Mouse (Mus musculus) forebrain, embryonic 15.5 days (tissue): Measurements from ENCODE around the gene Zmynd8. TPM values are rescaled to one million over a fixed set of nuclear protein-coding genes. Genes with fewer than 3 reads are reported as not detected.

Source experiments
- ATAC-seq: fragments of 200-750 bp; cut with Nextera tagmentation; replicated peaks from 2 replicates; pipeline ENCODE4 v1.8.0; 2017; ENCODE audit warnings: mild to moderate bottlenecking, moderate TSS enrichment, moderate library complexity
- H3K27ac ChIP-seq: fragments of 300-500 bp; sonication (generic); replicated peaks from 2 replicates; pipeline ENCODE4 v1.5.1; 2015; ENCODE audit warnings: mild to moderate bottlenecking, inconsistent platforms
- H3K27me3 ChIP-seq: fragments of 300-500 bp; sonication (generic); 2 replicates; pipeline ENCODE4 v1.6.1; 2015; ENCODE audit warnings: inconsistent platforms
- H3K36me3 ChIP-seq: fragments of 300-500 bp; sonication (generic); 2 replicates; pipeline ENCODE4 v1.6.1; 2015; ENCODE audit warnings: mild to moderate bottlenecking, inconsistent platforms
- H3K4me1 ChIP-seq: fragments of 300-500 bp; sonication (generic); 2 replicates; pipeline ENCODE4 v1.6.1; 2015; ENCODE audit warnings: inconsistent platforms
- H3K4me2 ChIP-seq: fragments of 300-500 bp; sonication (generic); replicated peaks from 2 replicates; pipeline ENCODE4 v1.6.1; 2015; ENCODE audit warnings: mild to moderate bottlenecking, inconsistent platforms
- H3K4me3 ChIP-seq: fragments of 300-500 bp; sonication (generic); 2 replicates; pipeline ENCODE4 v1.5.1; 2015; ENCODE audit warnings: mild to moderate bottlenecking, inconsistent platforms
- H3K9ac ChIP-seq: fragments of 300-500 bp; sonication (generic); replicated peaks from 2 replicates; pipeline ENCODE4 v1.6.1; 2015; ENCODE audit warnings: mild to moderate bottlenecking, inconsistent platforms
- H3K9me3 ChIP-seq: fragments of 300-500 bp; sonication (generic); 2 replicates; pipeline ENCODE4 v1.6.1; 2016; ENCODE audit warnings: inconsistent platforms
- whole genome bisulfite sequencing: fragments of 180-500 bp; shearing (Covaris S2); methylation state at CpG from one replicate; pipeline ENCODE4 v1.1.7; 2015; ENCODE audit warnings: mixed read lengths; 5-methylcytosine and 5-hydroxymethylcytosine counted together
- polyA plus RNA-seq: library from polyadenylated mRNA; unstranded; fragments of >200 nt; fragmentation: Nextera tagmentation; extraction: Ambion mirVana; gene quantifications from 2 replicates; pipeline ENCODE4 v1.2.1, GENCODE M21; 2015

Zmynd8 gene
- polyA plus RNA-seq, 1 experiment from 2014 or later = 81.0 TPM

GRCm38 (mm10) chr2:165838606-165839316 lies 60.1 kb downstream of the Zmynd8 start:
- no peaks in the 10 kb centered on the region for H3K9me3 ChIP-seq
- no peak overlapping the region for H3K4me2 ChIP-seq
- ATAC-seq = peak; percentile 63
- WGBS = 54% methylated on average over 23 of the region's 23 CpGs
- H3K9ac ChIP-seq = no peak overlapping the region
- peak overlapping the region; percentile 74 for H3K27ac ChIP-seq
- no peak overlapping the region for H3K4me3 ChIP-seq
- peaks cover 18% of the 10 kb centered on the region for H3K4me1 ChIP-seq
- peaks cover 58% of the 10 kb centered on the region for H3K36me3 ChIP-seq
- H3K27me3 ChIP-seq = no peaks in the 10 kb centered on the region

- Histone ChIP-seq H3K27ac (no peak overlapping the region), H3K4me1 (peaks cover 26% of the 10 kb centered on the region), H3K9ac (no peak overlapping the region), H3K36me3 (peaks cover 51% of the 10 kb centered on the region), H3K9me3 (no peaks in the 10 kb centered on the region), H3K4me3 (no peak overlapping the region), H3K27me3 (no peaks in the 10 kb centered on the region), H3K4me2 (no peak overlapping the region)
- WGBS = 90% methylated on average over 13 of the region's 13 CpGs
- no peak for ATAC-seq
These were observed 64.2 kb downstream of the Zmynd8 start for GRCm38 (mm10) chr2:165834601-165835000.

GRCm38 (mm10) chr2:165833468-165833867 lies 65.3 kb downstream of the Zmynd8 start:
- H3K9me3 ChIP-seq = no peaks in the 10 kb centered on the region
- H3K4me1 ChIP-seq = peaks cover 25% of the 10 kb centered on the region
- peaks cover 48% of the 10 kb centered on the region for H3K36me3 ChIP-seq
- ATAC-seq = no peak
- no peak overlapping the region for H3K9ac ChIP-seq
- no peak overlapping the region for H3K4me2 ChIP-seq
- no peaks in the 10 kb centered on the region for H3K27me3 ChIP-seq
- H3K4me3 ChIP-seq = no peak overlapping the region
- WGBS = 59% methylated on average over 9 of the region's 9 CpGs
- H3K27ac ChIP-seq = no peak overlapping the region

- Histone ChIP-seq H3K27me3 (no peaks in the 10 kb centered on the region), H3K4me2 (no peak overlapping the region), H3K4me1 (peaks cover 24% of the 10 kb centered on the region), H3K4me3 (no peak overlapping the region), H3K36me3 (peaks cover 47% of the 10 kb centered on the region), H3K9me3 (no peaks in the 10 kb centered on the region), H3K9ac (no peak overlapping the region), H3K27ac (peak overlapping the region; percentile 70)
- WGBS = 84% methylated on average over 9 of the region's 9 CpGs
- ATAC-seq = no peak
These were observed 66.1 kb downstream of the Zmynd8 start for GRCm38 (mm10) chr2:165832720-165833119.

GRCm38 (mm10) chr2:165832295-165832694 lies 66.5 kb downstream of the Zmynd8 start:
- H3K27ac ChIP-seq = peak overlapping the region; percentile 70
- peaks cover 49% of the 10 kb centered on the region for H3K36me3 ChIP-seq
- 54% methylated on average over 9 of the region's 9 CpGs for WGBS
- H3K4me3 ChIP-seq = no peak overlapping the region
- no peaks in the 10 kb centered on the region for H3K9me3 ChIP-seq
- H3K9ac ChIP-seq = no peak overlapping the region
- H3K4me2 ChIP-seq = no peak overlapping the region
- no peaks in the 10 kb centered on the region for H3K27me3 ChIP-seq
- ATAC-seq = no peak
- H3K4me1 ChIP-seq = peaks cover 24% of the 10 kb centered on the region

- Histone ChIP-seq H3K9ac (no peak overlapping the region), H3K27me3 (no peaks in the 10 kb centered on the region), H3K4me3 (no peak overlapping the region), H3K9me3 (no peaks in the 10 kb centered on the region), H3K27ac (peak overlapping the region; percentile 70), H3K36me3 (peaks cover 53% of the 10 kb centered on the region), H3K4me1 (peaks cover 24% of the 10 kb centered on the region), H3K4me2 (no peak overlapping the region)
- ATAC-seq = no peak
- WGBS = 82% methylated on average over 8 of the region's 8 CpGs
These were observed 67.1 kb downstream of the Zmynd8 start for GRCm38 (mm10) chr2:165831637-165832289.

GRCm38 (mm10) chr2:165828770-165829169 lies 70.0 kb downstream of the Zmynd8 start:
- peaks cover 24% of the 10 kb centered on the region for H3K4me1 ChIP-seq
- no peaks in the 10 kb centered on the region for H3K9me3 ChIP-seq
- H3K9ac ChIP-seq = no peak overlapping the region
- H3K4me3 ChIP-seq = no peak overlapping the region
- peak overlapping the region; percentile 28; the same call in 1 of the 2 replicates for H3K27ac ChIP-seq
- ATAC-seq = no peak
- H3K27me3 ChIP-seq = no peaks in the 10 kb centered on the region
- H3K4me2 ChIP-seq = no peak overlapping the region
- H3K36me3 ChIP-seq = peaks cover 42% of the 10 kb centered on the region
- 16% methylated on average over 12 of the region's 12 CpGs for WGBS

GRCm38 (mm10) chr2:165825964-165826712 lies 72.7 kb downstream of the Zmynd8 start:
- H3K4me2 ChIP-seq = no peak overlapping the region
- no peak overlapping the region for H3K9ac ChIP-seq
- peaks cover 10% of the 10 kb centered on the region; the same call in 1 of the 2 replicates for H3K4me1 ChIP-seq
- peak; percentile 56 for ATAC-seq
- H3K27ac ChIP-seq = no peak overlapping the region
- H3K4me3 ChIP-seq = no peak overlapping the region
- no peaks in the 10 kb centered on the region for H3K27me3 ChIP-seq
- no peaks in the 10 kb centered on the region for H3K9me3 ChIP-seq
- H3K36me3 ChIP-seq = peaks cover 46% of the 10 kb centered on the region
- 58% methylated on average over 10 of the region's 10 CpGs for WGBS

GRCm38 (mm10) chr2:165825261-165825900 lies 73.4 kb downstream of the Zmynd8 start:
- 89% methylated on average over 17 of the region's 17 CpGs for WGBS
- H3K4me2 ChIP-seq = no peak overlapping the region
- peaks cover 10% of the 10 kb centered on the region; the same call in 1 of the 2 replicates for H3K4me1 ChIP-seq
- no peaks in the 10 kb centered on the region for H3K9me3 ChIP-seq
- H3K36me3 ChIP-seq = peaks cover 52% of the 10 kb centered on the region
- no peak overlapping the region for H3K4me3 ChIP-seq
- no peak overlapping the region for H3K9ac ChIP-seq
- H3K27me3 ChIP-seq = no peaks in the 10 kb centered on the region
- no peak for ATAC-seq
- H3K27ac ChIP-seq = no peak overlapping the region

GRCm38 (mm10) chr2:165824826-165825225 lies 74.0 kb downstream of the Zmynd8 start:
- peaks cover 10% of the 10 kb centered on the region; the same call in 1 of the 2 replicates for H3K4me1 ChIP-seq
- peaks cover 52% of the 10 kb centered on the region for H3K36me3 ChIP-seq
- WGBS = 72% methylated on average over 10 of the region's 10 CpGs
- H3K27me3 ChIP-seq = no peaks in the 10 kb centered on the region
- H3K27ac ChIP-seq = no peak overlapping the region
- H3K9me3 ChIP-seq = no peaks in the 10 kb centered on the region
- ATAC-seq = no peak
- H3K9ac ChIP-seq = no peak overlapping the region
- no peak overlapping the region for H3K4me3 ChIP-seq
- H3K4me2 ChIP-seq = no peak overlapping the region

- WGBS = 94% methylated on average over 15 of the region's 15 CpGs
- Histone ChIP-seq H3K4me2 (no peak overlapping the region), H3K9me3 (no peaks in the 10 kb centered on the region), H3K4me3 (no peak overlapping the region), H3K36me3 (peaks cover 56% of the 10 kb centered on the region), H3K27ac (no peak overlapping the region), H3K27me3 (no peaks in the 10 kb centered on the region), H3K9ac (no peak overlapping the region), H3K4me1 (no peaks in the 10 kb centered on the region)
- ATAC-seq = no peak
These were observed 76.3 kb downstream of the Zmynd8 start for GRCm38 (mm10) chr2:165822478-165822877.

- peaks cover 53% of the 10 kb centered on the region for H3K36me3 ChIP-seq
- no peaks in the 10 kb centered on the region for H3K9me3 ChIP-seq
- no peaks in the 10 kb centered on the region for H3K4me1 ChIP-seq
- H3K27me3 ChIP-seq = no peaks in the 10 kb centered on the region
- H3K9ac ChIP-seq = no peak overlapping the region
- no peak for ATAC-seq
- no peak overlapping the region for H3K4me3 ChIP-seq
- H3K4me2 ChIP-seq = no peak overlapping the region
- WGBS = 88% methylated on average over 12 of the region's 12 CpGs
- H3K27ac ChIP-seq = no peak overlapping the region
These were observed 77.1 kb downstream of the Zmynd8 start for GRCm38 (mm10) chr2:165821671-165822070.
